Mouse (Mus musculus) G1E (cell line): ENCODE measurements around the gene Cwc27. TPM values are rescaled to one million over a fixed set of nuclear protein-coding genes. Genes with fewer than 3 reads are reported as not detected.

ENCODE experiments used
- ATAC-seq: 2 replicates; pipeline ENCODE4 v1.8.0; 2016; ENCODE audit warnings: mild to moderate bottlenecking; ENCODE audit not compliant: insufficient number of reproducible peaks, poor library complexity, low FRiP score, severe bottlenecking; ENCODE audit errors: extremely low read depth
- DNase-seq: peaks from one replicate; pipeline ENCODE4 v3.0.0; 2012; ENCODE audit warnings: low spot score
- H3K27me3 ChIP-seq: 2 replicates; pipeline ENCODE4 v1.6.1; 2012; ENCODE audit warnings: mild to moderate bottlenecking, low read length, inconsistent platforms; ENCODE audit not compliant: insufficient read depth
- H3K36me3 ChIP-seq: replicated peaks from 2 replicates; pipeline ENCODE3; 2012; ENCODE audit warnings: mild to moderate bottlenecking, inconsistent platforms
- H3K4me1 ChIP-seq: 2 replicates; pipeline ENCODE4 v1.6.1; 2012; ENCODE audit warnings: low read depth, low read length, inconsistent platforms, mixed read lengths; ENCODE audit not compliant: insufficient read depth
- H3K4me3 ChIP-seq: 2 replicates; pipeline ENCODE4 v1.5.1; 2012; ENCODE audit warnings: low read depth, mild to moderate bottlenecking, inconsistent platforms, low read length, moderate library complexity, mixed read lengths
- H3K9me3 ChIP-seq: replicated peaks from 2 replicates; pipeline ENCODE4 v1.6.1; 2012; ENCODE audit warnings: inconsistent platforms
- CTCF ChIP-seq: IDR thresholded peaks from 2 replicates; pipeline ENCODE4 v1.5.1; 2012; ENCODE audit warnings: low read depth, low read length, inconsistent platforms, mixed read lengths
- GATA1 ChIP-seq: IDR thresholded peaks from 2 replicates; pipeline ENCODE4 v1.6.1; 2012; ENCODE audit warnings: borderline replicate concordance, low read length, inconsistent platforms, mixed read lengths
- GATA2 ChIP-seq: IDR thresholded peaks from 2 replicates; pipeline ENCODE4 v1.6.1; 2012; ENCODE audit warnings: low read depth, low read length, inconsistent platforms, borderline replicate concordance
- POLR2AphosphoS5 ChIP-seq: IDR thresholded peaks from 2 replicates; pipeline ENCODE4 v1.6.1; 2012; ENCODE audit warnings: low read depth, low read length, inconsistent platforms; ENCODE audit not compliant: insufficient replicate concordance
- TAL1 ChIP-seq: conservative IDR thresholded peaks from 2 replicates; pipeline ENCODE4 v1.6.1; 2012; ENCODE audit warnings: low read depth, low read length, inconsistent platforms, mixed read lengths
- polyA plus RNA-seq: library from polyadenylated mRNA; stranded (reverse); fragments of >175 nt; gene quantifications from 2 replicates; pipeline ENCODE4 v1.2.3, GENCODE M21; 2012
- total RNA-seq, 2 experiments: library from RNA; stranded (forward) in 1 of 2; stranded (reverse) in 1 of 2; fragments of 200-1000 nt in 1 of 2; fragments of >200 nt in 1 of 2; fragmentation: Nextera tagmentation in 1 of 2; gene quantifications; 2 replicates each; pipeline ENCODE4 v1.2.3; 2014 to 2017

Gene Cwc27
- total and polyA plus RNA-seq, 3 experiments: 5.1 to 73.0 (median 36.3) TPM

DNA sequence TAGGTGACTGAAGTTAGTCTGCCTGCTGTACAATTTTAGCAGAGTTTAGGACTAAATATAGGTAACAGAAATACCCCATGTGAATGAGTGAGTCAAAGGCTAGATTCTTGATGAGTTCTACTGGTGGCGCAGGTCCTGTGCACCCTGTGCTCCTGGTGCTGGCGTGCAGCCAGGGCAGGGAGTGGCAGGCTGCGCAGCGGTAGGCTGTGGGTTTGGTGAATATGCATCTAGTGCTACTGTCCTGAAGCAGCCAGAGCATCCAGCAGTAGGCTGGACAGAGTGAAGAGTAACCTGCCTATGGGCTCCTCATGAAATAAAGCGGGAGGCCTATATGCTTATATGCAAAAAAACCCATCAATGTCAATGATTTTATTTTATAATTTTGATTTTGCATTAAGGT, 186.1 kb downstream of the Cwc27 start:
- Histone ChIP-seq H3K9me3 (no peaks in the 10 kb centered on the region), H3K4me1 (no peaks in the 10 kb centered on the region), H3K27me3 (no peaks in the 10 kb centered on the region), H3K36me3 (peaks cover 36% of the 10 kb centered on the region), H3K4me3 (no peak overlapping the region)
- DNase-seq: no peak
- TF ChIP-seq GATA2 (no peak), POLR2AphosphoS5 (no peak), TAL1 (no peak), CTCF (no peak), GATA1 (no peak)
- ATAC-seq: no peak

DNA sequence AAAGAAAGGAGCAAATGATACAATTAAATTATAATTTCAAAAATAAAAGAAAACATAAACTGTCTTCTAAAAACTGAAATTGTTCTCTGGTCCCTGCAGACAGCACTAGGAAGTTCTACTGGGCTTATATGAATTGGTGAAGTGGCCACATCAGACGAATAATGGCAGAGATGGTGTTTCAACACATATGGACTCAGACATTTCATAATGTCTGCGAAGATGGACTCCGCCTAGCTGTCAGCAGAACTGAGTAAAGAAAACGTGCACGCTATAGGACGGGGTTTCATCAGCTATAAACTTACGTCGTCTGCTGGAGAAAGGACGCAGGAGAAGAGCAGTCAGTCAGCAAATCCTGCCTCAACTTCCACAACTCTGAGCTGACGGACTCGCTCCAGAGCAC, 187.3 kb downstream of the Cwc27 start:
- TF ChIP-seq TAL1: no peak
- no peak for TF ChIP-seq POLR2AphosphoS5
- no peak for TF ChIP-seq GATA2
- no peak for TF ChIP-seq GATA1
- TF ChIP-seq CTCF: no peak
- ATAC-seq (no peak), DNase-seq (no peak)
- peaks cover 38% of the 10 kb centered on the region for H3K36me3 ChIP-seq
- H3K4me1 ChIP-seq: no peaks in the 10 kb centered on the region
- no peak overlapping the region for H3K4me3 ChIP-seq
- H3K9me3 ChIP-seq: no peaks in the 10 kb centered on the region
- no peaks in the 10 kb centered on the region for H3K27me3 ChIP-seq

DNA sequence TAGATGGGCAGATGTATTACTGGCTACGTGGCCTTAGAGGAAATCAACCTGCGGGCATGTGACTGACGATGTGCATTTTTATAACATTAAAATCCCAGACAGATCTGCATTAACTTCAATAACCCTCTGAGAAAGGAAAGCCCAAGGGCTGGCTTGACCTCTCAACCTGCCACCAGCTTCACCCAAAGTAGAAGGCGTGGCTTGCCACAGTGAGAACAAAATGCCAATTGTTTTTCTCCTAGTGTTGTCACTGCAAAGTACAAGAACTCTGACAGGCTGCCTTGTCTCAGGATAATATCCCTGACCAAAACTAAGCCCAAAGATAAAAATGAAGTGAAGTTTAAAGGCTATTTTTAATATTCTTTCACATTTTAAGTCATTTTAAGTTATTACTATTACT, 188.9 kb downstream of the Cwc27 start:
- H3K36me3 ChIP-seq: peaks cover 30% of the 10 kb centered on the region
- no peaks in the 10 kb centered on the region for H3K9me3 ChIP-seq
- ATAC-seq (no peak), DNase-seq (no peak)
- no peak overlapping the region for H3K4me3 ChIP-seq
- no peak for TF ChIP-seq POLR2AphosphoS5
- no peak for TF ChIP-seq CTCF
- TF ChIP-seq GATA2: no peak
- no peak for TF ChIP-seq TAL1
- no peak for TF ChIP-seq GATA1
- H3K4me1 ChIP-seq: no peaks in the 10 kb centered on the region
- H3K27me3 ChIP-seq: no peaks in the 10 kb centered on the region

DNA sequence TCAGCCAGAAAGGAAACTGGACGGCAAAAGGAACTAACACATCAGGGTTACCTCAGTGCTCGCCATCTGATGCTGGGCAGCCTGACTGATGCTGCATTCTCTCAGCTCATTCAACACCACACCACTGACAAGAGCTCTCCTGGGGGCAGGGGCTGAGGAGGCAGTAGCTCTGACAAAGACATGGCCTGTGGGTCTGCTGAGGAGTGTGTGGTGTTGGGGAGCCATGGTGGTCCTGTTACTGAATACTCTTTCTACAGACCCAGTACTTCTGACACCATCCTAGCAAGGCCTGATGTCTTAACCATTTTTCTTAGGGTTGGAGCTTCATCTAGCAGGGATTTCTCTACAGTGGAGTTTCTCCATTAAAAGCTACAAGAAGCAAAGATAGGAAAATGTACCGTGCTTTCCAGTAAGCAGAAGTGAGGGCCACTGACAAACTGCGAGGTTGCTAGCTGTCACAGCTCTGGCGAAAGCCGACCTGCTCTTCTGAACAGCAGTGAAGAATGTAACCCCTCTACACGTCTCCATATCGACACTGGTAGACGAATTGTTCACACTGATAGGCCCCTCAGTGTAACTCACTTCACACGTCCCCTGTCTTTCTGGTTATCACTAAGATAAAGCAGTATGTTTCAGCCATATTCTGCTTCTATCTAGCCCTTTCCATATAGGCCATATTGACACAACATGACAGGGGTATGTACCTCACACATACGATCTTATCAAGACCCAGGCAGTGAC, 189.6 kb downstream of the Cwc27 start:
- DNase-seq (no peak), ATAC-seq (no peak)
- TF ChIP-seq GATA1: no peak
- no peak for TF ChIP-seq GATA2
- TF ChIP-seq CTCF: no peak
- TF ChIP-seq TAL1: no peak
- TF ChIP-seq POLR2AphosphoS5: no peak
- no peak overlapping the region for H3K4me3 ChIP-seq
- no peaks in the 10 kb centered on the region for H3K4me1 ChIP-seq
- peaks cover 30% of the 10 kb centered on the region for H3K36me3 ChIP-seq
- H3K27me3 ChIP-seq: no peaks in the 10 kb centered on the region
- no peaks in the 10 kb centered on the region for H3K9me3 ChIP-seq

DNA sequence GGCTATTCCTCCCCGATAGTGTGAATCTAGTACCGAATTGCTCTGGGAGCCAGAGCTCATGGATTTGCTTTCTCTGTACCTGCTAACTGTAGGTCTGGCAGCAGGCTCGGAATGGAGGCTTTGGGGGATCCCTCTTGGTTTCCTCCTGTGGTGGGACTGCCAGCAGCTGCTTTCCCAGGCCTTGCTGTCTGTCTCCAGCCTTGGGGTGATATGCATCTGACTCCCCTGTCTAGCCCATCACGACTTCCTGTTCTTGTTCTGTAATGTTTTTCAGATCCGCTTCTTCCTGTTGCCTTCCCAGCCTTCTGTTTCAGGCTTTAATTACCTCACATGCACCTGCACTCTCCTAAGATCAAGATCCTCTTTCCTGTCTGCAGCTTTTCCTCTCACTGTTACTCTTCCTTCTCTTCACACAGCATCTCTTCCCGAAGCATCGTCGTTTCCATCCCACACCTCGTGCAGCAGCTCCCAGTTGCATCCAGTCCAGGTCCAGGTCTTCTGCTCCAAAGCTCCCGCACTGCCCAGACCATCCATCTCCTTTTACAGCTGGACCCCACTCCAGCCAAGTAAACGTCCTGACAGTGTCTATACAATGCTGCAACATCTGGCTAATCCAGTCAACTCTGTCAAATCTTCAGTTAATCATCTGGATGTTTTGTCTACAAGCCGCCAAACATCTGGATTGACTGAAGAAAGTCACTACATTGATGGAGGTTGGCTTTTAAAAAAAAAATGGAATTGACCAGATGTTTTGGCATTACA, 193.6 kb downstream of the Cwc27 start:
- no peak overlapping the region for H3K4me3 ChIP-seq
- no peaks in the 10 kb centered on the region for H3K4me1 ChIP-seq
- no peaks in the 10 kb centered on the region; the same call in 1 of the 2 replicates for H3K27me3 ChIP-seq
- peaks cover 9% of the 10 kb centered on the region for H3K36me3 ChIP-seq
- no peak for TF ChIP-seq CTCF
- TF ChIP-seq TAL1: no peak
- no peak for TF ChIP-seq GATA1
- no peak for TF ChIP-seq GATA2
- no peak for TF ChIP-seq POLR2AphosphoS5
- no peaks in the 10 kb centered on the region for H3K9me3 ChIP-seq
- ATAC-seq: no peak
- DNase-seq: no peak

DNA sequence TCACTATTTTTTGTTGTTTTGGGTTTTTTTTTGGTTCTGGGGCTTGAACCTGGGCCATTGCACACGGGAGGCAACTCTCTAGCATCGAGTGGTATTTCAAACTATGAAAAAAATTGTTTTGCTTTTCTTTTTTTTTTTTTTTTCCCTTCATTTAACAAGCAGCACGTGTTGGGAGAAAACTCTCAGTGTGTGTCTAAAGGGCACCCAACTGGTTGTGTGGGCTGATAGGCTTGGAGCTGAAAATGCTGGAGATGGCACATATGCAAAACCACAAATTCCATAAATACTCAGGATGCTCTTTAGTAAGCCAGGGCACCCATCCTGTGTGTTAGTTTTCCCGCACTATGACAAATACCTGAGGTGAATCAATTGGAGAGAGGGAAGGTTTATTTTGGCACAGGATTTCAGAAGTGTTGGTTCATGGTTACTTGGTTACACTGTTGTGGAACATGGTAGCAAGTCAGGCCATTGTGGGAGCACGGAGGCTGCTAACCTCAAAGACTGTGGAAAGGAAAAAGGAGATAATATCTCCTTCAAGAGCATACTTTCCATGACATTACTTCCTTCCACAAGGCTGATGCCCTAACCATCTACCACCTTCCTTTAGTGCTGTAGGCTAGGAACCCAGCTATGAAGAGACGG, 194.7 kb downstream of the Cwc27 start:
- no peak for ATAC-seq
- Histone ChIP-seq H3K36me3 (peaks cover 5% of the 10 kb centered on the region), H3K9me3 (no peaks in the 10 kb centered on the region), H3K27me3 (peaks cover 3% of the 10 kb centered on the region; the same call in 1 of the 2 replicates), H3K4me1 (no peaks in the 10 kb centered on the region), H3K4me3 (no peak overlapping the region)
- no peak for TF ChIP-seq POLR2AphosphoS5
- no peak for DNase-seq
